Mouse (Mus musculus) bone marrow, adult 2 months (tissue): ENCODE results near the gene Slc35f6.

ENCODE experiments used
- CTCF ChIP-seq: fragments of 200-500 bp; IDR thresholded peaks from 2 replicates; pipeline ENCODE4 v1.5.1; 2011; ENCODE audit warnings: low read length, control low read depth; ENCODE audit not compliant: control insufficient read depth, insufficient read depth
- POLR2A ChIP-seq: fragments of 200-500 bp; IDR thresholded peaks from 2 replicates; pipeline ENCODE4 v1.6.1; 2011; ENCODE audit warnings: low read depth, mild to moderate bottlenecking, control low read depth, low read length, borderline replicate concordance; ENCODE audit not compliant: control insufficient read depth

- TF ChIP-seq POLR2A (no peak), CTCF (no peak)
These were observed 26.3 kb downstream of the Slc35f6 start for GRCm38 (mm10) chr5:30674001-30674400.
